Mouse (Mus musculus): ENCODE data around the gene Mael.

- TF ChIP-seq CTCF (IDR thresholded peaks at IDR 0.05) (no peak), EP300 (IDR thresholded peaks at IDR 0.05) (no peak)
Observed at GRCm38 (mm10) chr1:166155113-166155494, 83.4 kb downstream of the Mael start.
